Mouse (Mus musculus): ENCODE measurements around the gene Ccdc136.

DNA sequence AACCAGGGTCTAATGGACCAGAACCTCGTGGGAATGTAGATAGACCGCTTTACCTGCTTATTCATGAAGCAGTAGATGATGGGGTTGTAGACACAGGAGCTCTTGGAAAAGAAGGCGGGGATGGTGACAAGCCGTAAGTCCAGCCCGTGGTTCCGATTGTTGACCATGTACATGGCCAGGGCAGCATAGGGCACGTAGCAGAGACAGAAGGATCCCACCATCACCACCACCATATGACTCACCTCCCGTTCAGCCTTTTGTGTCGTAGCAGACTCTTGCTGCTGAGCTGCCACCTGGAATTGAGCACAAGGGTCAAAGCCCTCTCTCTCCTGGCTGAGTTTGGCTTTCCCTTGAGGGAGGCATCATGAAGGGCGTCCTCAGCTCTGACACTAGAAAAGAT is 17.4 kb upstream of the Ccdc136 start:
- no peak for TF ChIP-seq CTCF (IDR thresholded peaks at IDR 0.05; ENCODE audit: low read depth)
- no peak for TF ChIP-seq EP300 (IDR thresholded peaks at IDR 0.05; ENCODE audit: low read depth)
